Mouse (Mus musculus) layer of hippocampus, postnatal 10 days (tissue): ENCODE results near the gene Bcl11b. TPM values are rescaled to one million over a fixed set of nuclear protein-coding genes. Genes with fewer than 3 reads are reported as not detected.
A peak's percentile ranks its signal among the peaks of the same experiment; 100 is the strongest.

Experiments used
- DNase-seq, 2 experiments: peaks; one replicate each; pipeline ENCODE4 v3.0.0; 2021; ENCODE audit warnings: low spot score in 2 of 2
- total RNA-seq, 2 experiments: library from RNA; stranded (reverse); gene quantifications; 2 replicates each; pipeline ENCODE4 v1.2.3; 2021

Gene Bcl11b
- total RNA-seq, 2 experiments from 2014 or later = 118 to 127 TPM

DNA sequence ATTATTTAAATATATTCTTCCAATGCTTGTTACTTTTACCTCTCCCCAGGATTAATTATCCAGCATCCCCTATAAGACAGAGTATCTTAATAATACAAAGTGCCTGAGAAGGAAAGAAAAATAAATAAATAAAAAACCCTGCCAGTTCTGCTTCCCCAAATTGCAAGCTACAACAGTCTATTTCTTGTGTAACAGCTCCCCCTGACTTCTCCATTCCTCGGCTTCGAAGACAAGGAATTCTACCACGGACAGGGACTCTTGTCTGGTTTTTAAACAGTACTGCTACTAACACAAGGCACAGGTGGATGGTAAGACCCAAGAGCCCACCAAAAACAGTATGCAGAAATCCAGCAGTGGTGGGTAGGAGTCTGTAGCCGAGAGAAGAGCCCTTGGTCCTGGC lies 64.2 kb downstream of the Bcl11b start:
- no peak for DNase-seq

DNA sequence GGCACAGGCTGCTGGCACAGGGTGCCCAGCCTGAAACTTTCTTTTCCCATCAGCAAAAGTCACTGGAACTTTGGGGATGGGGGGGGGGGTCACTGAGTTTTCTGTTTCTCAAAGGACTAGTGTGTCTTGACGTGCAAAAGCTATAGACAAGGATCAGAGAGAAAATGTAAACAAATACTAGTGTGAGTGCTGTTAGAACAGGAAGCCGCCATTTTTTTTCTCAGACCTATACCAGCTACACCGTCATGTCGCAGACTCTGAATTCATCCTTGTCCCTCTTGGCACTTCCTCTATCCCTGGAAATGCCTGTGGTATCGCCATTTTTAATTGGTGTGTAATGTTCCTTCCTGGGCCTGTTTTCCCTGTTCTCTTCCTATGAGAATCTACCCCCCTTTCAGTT lies 66.4 kb downstream of the Bcl11b start:
- DNase-seq = no peak

- no peak for DNase-seq
Observed at GRCm38 (mm10) chr12:107936406-107936805, 67.0 kb downstream of the Bcl11b start.

DNA sequence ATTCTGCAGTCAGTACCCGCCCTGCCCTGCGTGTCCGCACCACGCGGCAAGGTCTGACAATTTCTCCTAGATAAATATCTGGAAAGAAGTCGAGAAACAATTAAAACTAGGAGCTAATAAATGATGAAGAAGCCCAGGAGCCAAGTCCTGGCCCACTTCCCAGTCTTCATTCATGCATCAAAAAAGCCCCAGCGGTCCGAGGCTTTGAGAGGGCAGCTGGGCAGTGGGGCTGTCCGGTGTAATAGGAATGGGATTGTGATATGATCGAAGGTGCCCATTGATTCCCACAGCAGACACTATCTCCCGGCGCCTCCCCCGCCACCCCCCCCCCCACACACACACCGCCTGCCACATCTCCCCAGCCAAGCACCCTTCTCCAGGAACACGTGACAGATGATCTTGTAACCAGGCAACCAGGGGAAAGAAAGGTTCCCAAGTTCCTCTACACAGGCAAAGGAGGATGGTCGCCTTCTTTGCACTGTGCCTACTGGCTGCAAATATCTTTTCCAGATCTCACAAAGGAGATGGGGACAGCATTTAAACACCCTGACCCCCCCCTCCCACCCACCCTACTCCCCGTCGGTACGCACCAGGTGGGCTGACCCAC lies 68.5 kb downstream of the Bcl11b start:
- peak; percentile 54 to 65 for DNase-seq

DNA sequence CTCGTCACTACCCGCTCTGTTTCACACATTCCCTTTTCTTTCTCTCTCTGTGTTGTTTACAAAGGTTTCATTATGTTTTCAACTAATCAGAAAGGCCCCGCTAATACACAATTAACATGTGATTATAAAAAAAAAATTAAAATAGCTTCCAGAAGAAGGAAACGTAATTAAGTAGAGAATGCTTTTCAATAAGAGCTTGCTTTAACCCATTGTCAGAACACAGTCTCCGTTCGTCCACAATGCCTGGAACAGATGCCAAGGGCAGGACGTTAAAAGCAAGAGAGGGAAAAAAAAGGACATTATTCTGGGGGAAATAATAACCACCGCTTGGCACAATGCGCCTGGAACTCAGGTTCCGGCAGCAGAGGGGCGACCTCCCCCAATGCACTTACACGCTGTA lies 71.3 kb downstream of the Bcl11b start:
- no peak for DNase-seq

- no peak for DNase-seq
Observed at GRCm38 (mm10) chr12:107931476-107931875, 71.9 kb downstream of the Bcl11b start.

GRCm38 (mm10) chr12:107930611-107931350 lies 72.6 kb downstream of the Bcl11b start:
- peak; percentile 68 for DNase-seq

DNA sequence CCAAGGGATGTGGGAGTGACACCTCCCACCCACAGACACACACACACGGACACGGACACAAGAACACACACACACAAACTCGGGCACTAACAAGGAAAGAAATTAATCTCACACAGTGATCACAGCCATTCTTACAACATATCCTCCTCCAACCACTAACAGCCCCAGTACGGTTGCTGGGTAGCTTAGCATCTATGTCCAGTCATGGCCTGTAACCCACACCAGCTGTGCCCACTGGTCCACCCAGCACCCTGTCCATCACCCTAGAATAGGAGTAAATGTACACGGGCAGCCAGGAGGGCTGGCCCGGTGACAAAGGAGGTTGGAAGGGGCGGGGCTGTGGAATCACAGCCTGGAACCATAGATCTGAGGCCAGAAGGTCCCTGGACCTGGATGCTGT lies 74.5 kb downstream of the Bcl11b start:
- DNase-seq = no peak

DNA sequence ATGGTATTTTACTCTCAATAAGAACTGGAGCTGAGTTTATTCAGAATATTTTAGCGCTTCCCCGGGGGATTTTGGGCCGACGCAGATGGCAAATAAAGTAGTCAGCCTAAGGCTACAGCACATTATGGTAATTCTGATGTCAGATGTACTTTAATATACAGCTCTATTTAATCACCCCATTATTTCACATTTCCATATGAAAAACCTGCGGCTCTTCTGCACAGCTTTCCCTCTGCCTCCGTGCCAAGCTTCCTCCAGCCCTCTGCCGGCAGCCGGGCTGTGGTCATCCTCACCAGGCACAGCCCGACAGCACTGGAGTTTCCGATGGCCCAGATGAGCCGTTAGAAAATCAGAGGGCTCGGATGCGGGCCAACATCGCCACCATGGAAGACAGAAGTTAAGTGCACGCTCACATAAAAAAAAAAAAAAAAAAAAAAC lies 74.9 kb downstream of the Bcl11b start:
- no peak for DNase-seq

GRCm38 (mm10) chr12:107927961-107928431 lies 75.4 kb downstream of the Bcl11b start:
- no peak for DNase-seq

DNA sequence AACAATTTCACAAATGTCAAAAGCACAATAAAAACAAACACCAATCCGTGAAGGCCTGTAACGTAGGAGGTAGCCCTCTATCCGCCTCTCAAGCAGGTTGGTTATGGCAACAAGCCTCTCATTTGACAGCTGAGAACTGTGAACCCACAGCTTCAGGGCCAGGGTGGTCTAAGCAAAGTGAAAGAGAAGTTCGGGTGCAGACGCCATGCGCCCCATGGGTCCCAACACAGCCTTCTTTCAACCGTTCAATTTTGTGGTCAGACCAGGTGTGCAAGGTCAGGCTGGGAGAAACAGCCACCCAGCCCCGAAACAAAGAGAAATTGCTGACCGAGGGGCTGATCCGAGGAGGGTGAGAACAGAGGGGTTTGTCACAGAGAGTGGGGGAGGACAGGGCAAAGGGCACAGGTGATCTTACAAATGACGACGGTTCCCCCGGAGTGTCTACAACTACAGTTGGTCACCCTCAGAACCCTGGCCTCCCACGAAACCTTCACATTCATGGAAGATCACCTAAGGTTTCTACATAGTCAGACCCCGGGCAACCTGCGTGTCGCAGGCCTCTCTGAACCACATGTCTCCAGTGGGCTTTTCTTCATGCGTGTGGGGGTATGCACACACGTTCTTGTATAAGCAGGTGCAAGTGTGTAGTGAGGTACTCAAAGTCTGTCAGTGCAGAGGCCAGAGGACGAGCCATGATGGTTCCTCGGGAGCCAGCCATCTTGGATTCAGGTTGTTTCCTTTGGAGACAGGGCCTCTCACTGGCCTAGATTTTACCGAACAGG lies 77.1 kb downstream of the Bcl11b start:
- DNase-seq = no peak

DNA sequence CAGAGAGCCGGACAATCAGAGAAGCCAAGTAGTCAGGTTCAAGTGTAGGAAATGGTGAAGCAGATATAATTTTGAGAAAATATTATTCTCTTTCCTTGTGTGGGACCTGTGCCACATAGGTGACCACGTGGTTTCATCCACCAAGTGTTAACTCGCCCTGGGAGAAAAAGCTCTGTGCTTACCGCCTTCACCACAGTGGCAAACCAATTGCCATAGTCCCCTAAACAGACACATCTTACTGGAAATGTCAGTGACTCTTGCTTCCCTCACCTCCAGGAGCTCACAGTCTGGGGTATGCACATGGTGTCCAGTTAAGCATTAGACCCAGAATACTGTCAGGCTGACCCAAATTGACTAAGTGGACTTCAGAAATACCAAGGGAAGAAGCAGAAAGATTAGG lies 78.7 kb downstream of the Bcl11b start:
- DNase-seq = no peak

DNA sequence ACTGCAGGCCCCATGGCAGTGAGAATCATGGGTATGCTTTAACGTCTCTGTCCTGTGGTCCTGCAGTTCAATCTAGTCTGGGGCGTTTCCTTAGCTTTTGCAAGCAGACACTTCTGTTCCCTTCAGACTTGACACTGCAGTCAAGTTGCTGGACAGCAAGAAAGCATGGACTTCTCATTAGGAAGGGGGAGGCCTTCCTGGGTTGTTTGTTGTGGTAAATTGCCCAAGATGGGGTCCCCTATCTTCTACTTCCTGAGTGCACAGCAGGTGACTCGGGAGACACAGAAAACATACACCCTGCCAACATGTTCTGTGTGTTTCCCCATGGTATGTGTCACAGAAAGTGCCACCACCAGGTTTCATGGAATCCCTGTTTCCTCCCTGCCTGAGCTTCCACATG lies 79.4 kb downstream of the Bcl11b start:
- DNase-seq = no peak

GRCm38 (mm10) chr12:107922180-107922579 lies 81.2 kb downstream of the Bcl11b start:
- no peak for DNase-seq

DNA sequence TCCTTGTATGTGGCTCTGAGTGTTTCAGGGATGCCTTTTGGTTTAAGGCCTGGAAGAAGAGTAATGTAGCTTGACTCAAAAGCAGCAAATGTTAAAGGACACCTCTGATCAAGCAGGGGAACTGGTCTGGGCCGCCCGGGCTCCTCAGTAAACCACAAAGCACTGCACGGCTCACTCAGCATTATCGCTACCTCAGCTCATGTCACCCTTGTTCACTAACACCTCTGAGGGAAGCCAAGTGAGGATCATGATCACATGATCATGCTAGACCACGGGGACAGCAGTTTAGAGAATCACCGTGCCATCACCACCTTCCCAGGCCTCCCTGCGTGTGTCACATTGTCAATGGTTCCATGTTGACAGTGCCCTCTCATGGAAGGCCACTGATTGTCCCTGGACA lies 81.8 kb downstream of the Bcl11b start:
- no peak for DNase-seq

DNA sequence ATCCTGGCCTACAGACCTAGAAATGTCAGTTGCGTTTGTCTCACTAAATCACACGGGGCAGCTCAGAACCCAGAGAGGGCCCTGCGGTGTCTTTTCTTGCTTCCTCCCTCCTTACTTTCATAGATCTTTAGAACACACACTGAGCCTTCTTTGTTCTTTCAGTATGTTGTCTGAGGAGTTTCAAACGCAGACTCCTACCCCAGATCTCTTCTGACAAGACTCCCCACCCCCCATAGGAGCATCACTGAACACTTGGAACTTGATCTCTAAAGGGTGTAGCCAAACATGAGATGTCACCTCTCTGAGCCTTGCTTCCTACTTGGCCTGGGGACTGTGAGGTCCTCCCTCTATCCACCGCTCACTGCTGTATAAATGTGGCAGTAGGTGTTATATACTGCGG lies 82.2 kb downstream of the Bcl11b start:
- no peak for DNase-seq

GRCm38 (mm10) chr12:107920716-107921115 lies 82.7 kb downstream of the Bcl11b start:
- no peak for DNase-seq

DNA sequence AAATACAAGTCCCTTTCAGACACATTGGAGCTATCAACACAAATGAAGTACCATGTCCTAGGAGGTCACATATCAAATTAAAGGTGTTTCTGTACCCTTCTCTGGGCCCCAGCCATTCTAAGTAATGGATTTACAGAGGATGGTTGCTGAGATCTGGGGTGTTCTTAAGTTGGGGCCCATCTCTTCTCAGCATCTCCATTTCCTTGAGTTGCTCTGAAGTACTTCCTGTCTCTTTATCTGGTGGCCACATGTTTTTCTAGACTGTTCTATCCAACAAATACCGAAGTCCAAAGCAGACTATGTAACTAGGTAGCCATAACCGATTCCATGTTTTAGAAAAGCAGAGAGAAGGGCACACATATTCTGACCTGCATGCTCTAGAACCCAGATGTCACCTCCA lies 83.3 kb downstream of the Bcl11b start:
- DNase-seq = no peak

- no peak for DNase-seq
Observed at GRCm38 (mm10) chr12:107918779-107919178, 84.6 kb downstream of the Bcl11b start.

- no peak for DNase-seq
Observed at GRCm38 (mm10) chr12:107916008-107916407, 87.4 kb downstream of the Bcl11b start.

DNA sequence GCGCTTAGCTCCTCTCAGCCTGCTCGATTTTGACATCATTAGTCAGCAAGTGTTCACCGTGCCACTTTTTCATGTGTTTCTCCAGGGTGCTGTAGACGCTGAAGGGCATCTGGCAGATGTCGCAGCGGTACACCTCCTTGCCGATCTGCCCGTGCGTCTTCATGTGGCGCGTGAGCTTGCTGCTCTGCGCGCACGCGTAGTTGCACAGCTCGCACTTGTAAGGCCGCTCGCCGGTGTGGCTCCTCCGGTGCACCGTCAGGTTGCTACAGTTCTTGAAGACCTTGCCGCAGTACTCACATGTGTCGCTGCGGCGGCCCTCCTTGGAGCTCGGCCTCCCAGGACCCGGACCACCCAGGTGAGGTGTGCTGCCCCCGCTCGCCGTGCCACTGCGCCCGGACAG lies 88.0 kb downstream of the Bcl11b start:
- no peak for DNase-seq

DNA sequence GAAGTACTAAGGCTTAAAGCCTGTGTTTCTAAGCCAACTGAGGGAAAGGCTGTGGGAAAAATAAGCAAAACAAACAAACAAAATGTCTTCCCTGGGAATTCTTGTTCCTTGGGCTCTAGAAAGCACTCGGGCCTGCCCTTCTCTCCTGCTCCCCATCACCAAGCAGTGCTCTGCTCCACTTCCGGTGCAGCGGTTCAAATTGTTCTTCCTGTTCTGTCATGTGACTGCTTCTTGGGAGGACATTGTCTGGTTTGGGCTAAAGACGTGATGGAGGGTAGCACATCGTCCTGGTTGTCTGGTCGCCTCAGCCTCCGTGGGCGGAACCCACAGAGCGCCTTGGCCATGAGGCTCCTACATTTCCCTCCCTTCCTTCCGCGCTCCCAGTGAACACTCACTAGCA lies 94.6 kb downstream of the Bcl11b start:
- no peak for DNase-seq
